Mouse (Mus musculus): ENCODE results near the gene Grwd1. TPM values are rescaled to one million over a fixed set of nuclear protein-coding genes. Genes with fewer than 3 reads are reported as not detected.

Grwd1 gene
- polyA plus RNA-seq, 1 experiment from 2014 or later, result 43.9 TPM

GRCm38 (mm10) chr7:45833148-45833790 is 2.5 kb upstream of the Grwd1 start:
- H3K4me1 ChIP-seq (replicated peaks), result peaks cover 22% of the 10 kb centered on the region
- H3K9ac ChIP-seq, result peak overlapping the region; percentile 0; the same call in 1 of the 2 replicates
- peak overlapping the region; percentile 69 for H3K4me2 ChIP-seq
- 4% methylated on average over 78 of the region's 86 CpGs for WGBS
- peaks cover 7% of the 10 kb centered on the region; the same call in 1 of the 2 replicates for H3K9me3 ChIP-seq (replicated peaks)
- H3K36me3 ChIP-seq, result peaks cover 11% of the 10 kb centered on the region
- peak overlapping the region; percentile 52 for H3K4me3 ChIP-seq
- 0 out of 2 replicates have a peak, but pooled peaks have one; percentile 3 for ATAC-seq (ENCODE audit: insufficient number of reproducible peaks, low FRiP score)
- H3K27ac ChIP-seq (ENCODE audit: poor library complexity, severe bottlenecking), result no peak overlapping the region
- H3K27me3 ChIP-seq (replicated peaks), result peaks cover 61% of the 10 kb centered on the region

GRCm38 (mm10) chr7:45832428-45832827 is 1.7 kb upstream of the Grwd1 start:
- H3K27me3 ChIP-seq (replicated peaks), result peaks cover 57% of the 10 kb centered on the region
- H3K9ac ChIP-seq, result 0 out of 2 replicates have a peak overlapping the region, but pooled peaks have one; percentile 0
- WGBS, result 9% methylated on average over 30 of the region's 30 CpGs
- H3K4me2 ChIP-seq, result peak overlapping the region; percentile 69
- peaks cover 22% of the 10 kb centered on the region for H3K4me1 ChIP-seq (replicated peaks)
- H3K4me3 ChIP-seq, result peak overlapping the region; percentile 52
- no peak overlapping the region for H3K27ac ChIP-seq (ENCODE audit: poor library complexity, severe bottlenecking)
- H3K36me3 ChIP-seq, result peaks cover 19% of the 10 kb centered on the region
- peaks cover 7% of the 10 kb centered on the region; the same call in 1 of the 2 replicates for H3K9me3 ChIP-seq (replicated peaks)
- ATAC-seq (ENCODE audit: insufficient number of reproducible peaks, low FRiP score), result no peak

- Histone ChIP-seq H3K9ac (no peak overlapping the region), H3K36me3 (peaks cover 32% of the 10 kb centered on the region), H3K4me2 (peak overlapping the region; percentile 94), H3K4me3 (peak overlapping the region; percentile 89), H3K9me3 (replicated peaks) (no peaks in the 10 kb centered on the region), H3K27ac (ENCODE audit: poor library complexity, severe bottlenecking) (no peak overlapping the region), H3K4me1 (replicated peaks) (peaks cover 22% of the 10 kb centered on the region), H3K27me3 (replicated peaks) (peaks cover 49% of the 10 kb centered on the region)
- whole genome bisulfite sequencing, result 17% methylated on average over 5 of the region's 5 CpGs
- no peak for ATAC-seq (ENCODE audit: insufficient number of reproducible peaks, low FRiP score)
Observed at GRCm38 (mm10) chr7:45831128-45831525, 383 bp upstream of the Grwd1 start.

GRCm38 (mm10) chr7:45826631-45827030 is 4.1 kb downstream of the Grwd1 start:
- H3K36me3 ChIP-seq, result peaks cover 67% of the 10 kb centered on the region
- H3K9ac ChIP-seq, result no peak overlapping the region
- WGBS, result 89% methylated on average over 7 of the region's 7 CpGs
- ATAC-seq (ENCODE audit: insufficient number of reproducible peaks, low FRiP score), result no peak
- H3K4me1 ChIP-seq (replicated peaks), result peaks cover 10% of the 10 kb centered on the region
- no peak overlapping the region for H3K4me3 ChIP-seq
- peaks cover 6% of the 10 kb centered on the region for H3K27me3 ChIP-seq (replicated peaks)
- H3K9me3 ChIP-seq (replicated peaks), result no peaks in the 10 kb centered on the region
- H3K27ac ChIP-seq (ENCODE audit: poor library complexity, severe bottlenecking), result no peak overlapping the region
- H3K4me2 ChIP-seq, result no peak overlapping the region

- Histone ChIP-seq H3K27me3 (replicated peaks) (peaks cover 9% of the 10 kb centered on the region), H3K9ac (no peak within 1 kb of the TSS), H3K4me2 (no peak within 1 kb of the TSS), H3K36me3 (peaks cover 67% of the 10 kb centered on the region), H3K4me1 (replicated peaks) (peaks cover 8% of the 10 kb centered on the region), H3K4me3 (no peak within 1 kb of the TSS), H3K27ac (ENCODE audit: poor library complexity, severe bottlenecking) (no peak within 1 kb of the TSS), H3K9me3 (replicated peaks) (no peaks in the 10 kb centered on the region)
- no peak for ATAC-seq (ENCODE audit: insufficient number of reproducible peaks, low FRiP score)
- WGBS, result 59% methylated on average over 7 of the region's 7 CpGs
Observed at GRCm38 (mm10) chr7:45824598-45824997, 6.1 kb downstream of the Grwd1 start, which contains the start of gene Kcnj14. Gene Kcnj14, minus strand, starts transcription at chr7:45824782.

- H3K9ac ChIP-seq, result no peak overlapping the region
- no peak overlapping the region for H3K4me2 ChIP-seq
- peaks cover 32% of the 10 kb centered on the region for H3K36me3 ChIP-seq
- H3K4me3 ChIP-seq, result no peak overlapping the region
- H3K9me3 ChIP-seq (replicated peaks), result no peaks in the 10 kb centered on the region
- no peak for ATAC-seq (ENCODE audit: insufficient number of reproducible peaks, low FRiP score)
- no peak overlapping the region for H3K27ac ChIP-seq (ENCODE audit: poor library complexity, severe bottlenecking)
- peaks cover 24% of the 10 kb centered on the region for H3K27me3 ChIP-seq (replicated peaks)
- H3K4me1 ChIP-seq (replicated peaks), result peaks cover 5% of the 10 kb centered on the region; the same call in 1 of the 2 replicates
Observed at GRCm38 (mm10) chr7:45820913-45821312, 9.8 kb downstream of the Grwd1 start.

- Histone ChIP-seq H3K4me2 (peak overlapping the region; percentile 64), H3K27me3 (replicated peaks) (peaks cover 27% of the 10 kb centered on the region), H3K9me3 (replicated peaks) (no peaks in the 10 kb centered on the region), H3K36me3 (peaks cover 22% of the 10 kb centered on the region), H3K4me3 (peak overlapping the region; percentile 29; the same call in 1 of the 2 replicates), H3K27ac (ENCODE audit: poor library complexity, severe bottlenecking) (no peak overlapping the region), H3K4me1 (replicated peaks) (peaks cover 12% of the 10 kb centered on the region), H3K9ac (peak overlapping the region; percentile 7; the same call in 1 of the 2 replicates)
- WGBS, result 13% methylated on average over 25 of the region's 25 CpGs
- no peak for ATAC-seq (ENCODE audit: insufficient number of reproducible peaks, low FRiP score)
Observed at GRCm38 (mm10) chr7:45819843-45820242, 10.9 kb downstream of the Grwd1 start.

GRCm38 (mm10) chr7:45815984-45816351 is 14.8 kb downstream of the Grwd1 start:
- Histone ChIP-seq H3K9ac (no peak overlapping the region), H3K27ac (ENCODE audit: poor library complexity, severe bottlenecking) (no peak overlapping the region), H3K4me1 (replicated peaks) (peaks cover 33% of the 10 kb centered on the region), H3K9me3 (replicated peaks) (no peaks in the 10 kb centered on the region), H3K4me2 (no peak overlapping the region), H3K27me3 (replicated peaks) (peaks cover 25% of the 10 kb centered on the region), H3K36me3 (peaks cover 21% of the 10 kb centered on the region), H3K4me3 (no peak overlapping the region)
- no peak for ATAC-seq (ENCODE audit: insufficient number of reproducible peaks, low FRiP score)
- 57% methylated on average over 2 of the region's 2 CpGs for WGBS

- Histone ChIP-seq H3K4me1 (replicated peaks) (peaks cover 33% of the 10 kb centered on the region), H3K9me3 (replicated peaks) (no peaks in the 10 kb centered on the region), H3K27me3 (replicated peaks) (peaks cover 22% of the 10 kb centered on the region), H3K4me2 (peak overlapping the region; percentile 60; the same call in 1 of the 2 replicates), H3K36me3 (peaks cover 26% of the 10 kb centered on the region), H3K4me3 (no peak overlapping the region), H3K27ac (ENCODE audit: poor library complexity, severe bottlenecking) (no peak overlapping the region), H3K9ac (no peak overlapping the region)
- no peak for ATAC-seq (ENCODE audit: insufficient number of reproducible peaks, low FRiP score)
- WGBS, result 68% methylated on average over 10 of the region's 10 CpGs
Observed at GRCm38 (mm10) chr7:45815323-45815983, 15.3 kb downstream of the Grwd1 start.

GRCm38 (mm10) chr7:45814841-45815240 is 15.9 kb downstream of the Grwd1 start:
- Histone ChIP-seq H3K36me3 (peaks cover 32% of the 10 kb centered on the region), H3K27ac (ENCODE audit: poor library complexity, severe bottlenecking) (no peak overlapping the region), H3K4me3 (peak overlapping the region; percentile 94), H3K27me3 (replicated peaks) (peaks cover 20% of the 10 kb centered on the region), H3K9me3 (replicated peaks) (no peaks in the 10 kb centered on the region), H3K4me1 (replicated peaks) (peaks cover 30% of the 10 kb centered on the region), H3K4me2 (peak overlapping the region; percentile 60), H3K9ac (no peak overlapping the region)
- 14% methylated on average over 5 of the region's 5 CpGs for WGBS
- ATAC-seq (ENCODE audit: insufficient number of reproducible peaks, low FRiP score), result no peak

All from heart, embryonic 12.5 days (tissue).